Mouse (Mus musculus): ENCODE measurements around the gene Bhlhe40.

DNA sequence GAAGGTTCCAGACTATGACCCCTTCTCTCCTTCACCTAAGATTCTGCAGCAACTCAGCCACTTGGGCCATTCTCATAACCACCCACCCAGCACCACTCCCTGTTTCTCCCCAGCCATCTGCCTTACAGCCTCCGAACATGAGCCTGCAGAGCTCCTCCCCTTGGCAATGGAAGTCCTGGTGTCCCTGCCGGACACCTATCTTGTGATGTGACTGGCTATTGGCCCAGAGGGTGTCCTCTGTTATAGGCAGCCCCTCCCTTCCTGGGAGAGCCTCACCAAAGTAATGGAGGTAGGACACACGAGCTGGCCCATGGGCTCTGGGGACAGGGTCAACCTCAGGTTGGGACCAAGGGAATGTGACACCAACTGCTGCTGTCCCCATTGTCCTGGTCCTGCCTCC, 10.4 kb downstream of the Bhlhe40 start:
- TF ChIP-seq POLR2A (IDR thresholded peaks at IDR 0.05; ENCODE audit: borderline replicate concordance, control insufficient read depth, low read depth, low read length): no peak
- no peak for TF ChIP-seq CTCF (IDR thresholded peaks at IDR 0.05; ENCODE audit: control insufficient read depth, insufficient read depth, low read length)
